Mouse (Mus musculus) spleen, postnatal 4 days (tissue): ENCODE data around the gene Sh3pxd2a.
"Not testable (repeated sequence)": the region's sequence is repeated elsewhere in the genome, so short reads cannot be mapped to it uniquely, and the experiment has no call there.

Experiments used
- DNase-seq, 2 experiments: peaks; one replicate each; pipeline ENCODE4 v3.0.0; 2022; ENCODE audit warnings: low spot score in 2 of 2

The Sh3pxd2a gene

GRCm38 (mm10) chr19:47409142-47409541 is 55.1 kb downstream of the Sh3pxd2a start:
- DNase-seq, result no peak

- DNase-seq, result no peak
Measured at GRCm38 (mm10) chr19:47408656-47409055, 55.5 kb downstream of the Sh3pxd2a start.

DNA sequence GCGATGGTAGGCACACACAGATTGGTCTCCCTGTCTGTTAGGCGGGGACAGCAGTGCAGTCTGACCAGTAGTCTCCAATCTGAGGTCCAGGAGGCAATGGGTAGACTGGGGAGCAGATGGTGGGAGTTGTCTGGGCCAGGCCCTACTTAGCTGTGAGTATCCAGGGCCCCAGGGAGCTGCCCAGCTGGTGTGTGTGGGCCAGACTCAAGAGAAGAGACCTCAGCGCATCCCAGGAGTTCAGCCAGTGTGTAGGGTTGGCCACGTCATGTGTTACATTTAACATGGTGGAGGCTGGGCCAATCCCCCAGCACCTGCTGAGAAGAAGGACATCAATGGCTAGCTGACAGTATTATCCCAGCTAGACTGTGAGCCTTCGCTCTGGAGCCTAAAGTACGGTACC is 56.9 kb downstream of the Sh3pxd2a start:
- no peak for DNase-seq

DNA sequence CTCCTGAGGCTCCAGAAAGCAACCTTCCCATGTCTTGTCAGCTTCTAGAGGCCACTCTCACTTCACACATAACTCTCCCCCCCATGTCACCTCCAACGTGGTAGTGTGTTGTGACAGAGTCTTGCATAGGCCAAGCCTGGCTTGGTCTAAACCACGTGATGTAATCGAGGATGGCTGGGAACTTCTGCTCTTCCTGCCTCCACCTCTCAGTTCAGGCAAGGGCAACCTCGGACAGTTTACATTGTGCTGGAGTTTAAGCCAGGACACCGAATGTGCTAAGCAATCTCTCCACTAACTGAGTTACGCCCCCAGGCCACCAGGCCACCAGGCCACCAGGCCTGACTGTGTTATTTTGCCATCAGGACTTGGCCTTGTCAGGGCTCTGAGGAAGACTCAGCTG is 57.7 kb downstream of the Sh3pxd2a start:
- no peak for DNase-seq

DNA sequence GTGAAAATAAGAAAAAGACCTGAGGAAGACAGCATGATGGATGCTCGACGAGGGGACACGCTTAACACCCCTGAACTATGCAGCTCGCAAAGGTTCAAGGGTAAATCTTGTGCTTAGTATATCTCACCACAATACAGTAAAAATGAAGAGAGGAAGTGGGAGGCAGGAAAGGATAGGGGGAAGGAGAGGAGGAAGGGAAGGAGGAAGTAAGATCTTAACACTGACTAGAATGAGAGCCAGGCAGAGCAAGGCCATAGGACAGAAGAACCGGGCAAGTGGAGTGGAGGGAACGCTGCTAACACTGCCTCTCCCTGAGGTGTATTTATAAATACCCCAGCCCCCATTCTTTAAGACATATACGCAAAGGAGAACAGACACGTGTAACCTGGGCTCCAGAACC is 58.7 kb downstream of the Sh3pxd2a start:
- no peak for DNase-seq

DNA sequence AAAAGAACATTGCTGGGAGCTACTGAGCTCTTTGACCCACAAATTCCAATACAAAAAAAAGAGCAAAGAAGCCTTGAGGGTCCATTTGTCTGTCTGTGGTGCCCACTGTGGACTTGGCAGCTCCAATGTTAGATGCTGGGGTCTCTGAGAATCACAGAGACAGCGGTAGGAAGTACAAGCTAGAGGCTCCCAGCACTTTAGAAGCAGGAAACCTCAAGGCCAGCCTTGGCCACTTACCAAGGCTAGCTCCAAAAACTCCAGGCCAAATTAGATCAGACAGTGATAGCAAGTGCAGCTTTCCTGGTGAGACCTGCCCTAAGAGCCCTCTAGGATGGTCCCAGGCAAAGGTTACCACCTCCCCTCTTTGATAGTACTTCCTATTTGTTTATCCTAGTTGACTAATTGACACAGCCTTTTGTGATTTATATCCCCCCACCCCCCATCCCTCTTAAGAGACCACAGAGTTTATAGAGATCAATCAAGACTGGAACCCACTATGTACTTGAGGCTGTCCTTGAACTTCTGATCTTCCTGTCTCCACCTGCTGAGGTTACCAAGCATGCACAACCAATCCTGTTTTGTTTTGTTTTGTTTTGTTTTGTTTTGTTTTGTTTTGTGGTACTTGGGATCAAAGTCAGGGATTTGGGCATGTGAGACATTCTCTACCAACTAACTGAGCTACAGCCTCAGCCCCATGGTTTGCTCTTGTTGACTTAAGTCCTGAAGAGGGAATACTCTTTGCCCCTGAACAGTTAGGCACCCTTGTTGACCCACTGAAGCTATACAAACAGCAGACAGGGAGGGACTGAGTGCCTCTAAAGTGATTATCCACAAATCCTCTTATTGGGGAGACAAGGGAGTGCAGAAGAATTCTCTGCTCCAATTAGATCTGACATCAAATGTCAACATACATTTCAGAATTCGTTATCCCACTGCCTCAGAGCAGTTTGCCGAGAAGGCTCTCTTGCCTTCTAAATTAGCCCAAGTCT is 60.5 kb downstream of the Sh3pxd2a start:
- no peak for DNase-seq

DNA sequence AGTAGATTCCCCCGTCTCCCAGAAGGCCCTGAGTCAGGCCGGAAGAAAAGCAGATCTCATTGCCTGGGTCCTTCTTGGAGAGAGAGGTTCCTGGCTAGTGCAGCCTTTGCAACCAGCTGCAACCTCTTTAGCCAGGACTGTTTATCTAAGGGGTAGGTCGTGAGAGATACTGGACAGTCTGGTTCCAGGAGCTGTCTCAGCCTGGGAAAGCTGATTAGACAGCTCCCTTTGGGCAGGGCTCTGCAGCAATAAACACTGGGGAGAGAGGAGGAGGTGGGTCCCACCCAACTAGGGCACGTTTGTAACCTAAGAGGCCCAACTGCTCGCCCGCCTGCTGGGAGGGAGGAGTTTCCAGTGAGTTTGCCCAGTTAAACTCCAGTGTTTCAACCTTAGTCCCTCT is 61.2 kb downstream of the Sh3pxd2a start:
- peak; percentile 75 to 77 for DNase-seq

- peak in 1 of 2 experiments; percentile 30 for DNase-seq
Measured at GRCm38 (mm10) chr19:47402544-47402943, 61.7 kb downstream of the Sh3pxd2a start.

- DNase-seq, result no peak
Measured at GRCm38 (mm10) chr19:47399709-47400108, 64.5 kb downstream of the Sh3pxd2a start.

GRCm38 (mm10) chr19:47399029-47399428 is 65.2 kb downstream of the Sh3pxd2a start:
- DNase-seq, result no peak

DNA sequence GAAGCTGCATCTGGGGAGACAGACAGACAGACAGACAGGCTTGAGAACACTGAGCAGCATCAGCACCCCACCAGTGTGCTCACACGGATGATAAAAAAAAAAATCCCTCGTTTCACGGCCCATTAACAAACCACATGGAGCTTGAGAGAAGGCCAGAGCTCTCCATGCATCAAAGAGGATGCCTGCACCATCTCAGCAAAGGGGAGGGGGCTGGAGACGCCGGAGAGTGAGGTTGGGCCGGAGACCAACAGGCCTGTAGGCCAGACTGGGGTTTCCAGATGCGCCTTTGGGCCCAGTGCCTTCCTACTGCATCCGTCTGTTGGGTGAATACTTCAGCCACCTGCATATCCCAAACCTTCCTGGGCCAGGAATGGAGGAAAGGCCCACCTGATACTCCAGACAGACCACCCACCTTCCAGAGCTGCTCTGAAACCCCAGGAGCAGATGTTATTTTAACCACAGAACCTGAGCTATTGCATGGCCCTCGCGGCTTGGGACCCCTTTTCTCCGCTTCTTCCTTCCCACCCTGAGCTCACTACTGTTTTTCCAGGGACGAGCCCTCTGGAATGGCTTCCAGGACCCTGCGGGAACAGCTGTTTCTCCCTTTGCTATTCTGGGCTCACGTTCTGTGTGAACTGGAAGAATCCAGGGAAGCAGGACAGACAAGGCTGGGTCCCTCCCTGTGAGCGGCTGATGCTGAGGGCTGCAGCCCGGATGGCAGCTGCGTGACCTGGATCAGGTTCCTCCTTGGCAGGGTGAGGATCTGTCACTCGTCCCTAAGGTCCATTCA is 66.1 kb downstream of the Sh3pxd2a start:
- DNase-seq, result no peak

- DNase-seq, result no peak
Measured at GRCm38 (mm10) chr19:47395338-47395737, 68.9 kb downstream of the Sh3pxd2a start.

GRCm38 (mm10) chr19:47394781-47395180 is 69.4 kb downstream of the Sh3pxd2a start:
- not testable (repeated sequence) for DNase-seq

DNA sequence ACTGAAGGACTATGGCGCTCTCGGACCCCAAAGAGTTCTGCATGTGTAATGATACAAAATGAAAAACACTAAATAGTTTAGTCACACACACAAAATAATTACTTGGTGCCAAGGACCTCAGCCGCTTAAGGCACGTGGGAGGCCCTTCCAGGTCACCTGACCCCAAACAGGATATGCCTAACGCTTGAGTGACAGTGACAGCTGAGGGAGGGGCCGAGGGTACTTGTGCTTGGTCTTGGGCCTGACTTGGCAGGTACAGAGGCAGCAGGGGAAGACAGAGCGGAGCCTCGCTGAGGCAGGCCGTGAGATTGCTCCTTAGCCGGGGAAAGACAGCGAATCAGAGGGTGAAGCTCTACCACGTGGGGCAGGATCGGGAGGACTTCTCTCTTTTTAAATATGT is 73.3 kb downstream of the Sh3pxd2a start:
- DNase-seq, result no peak

- DNase-seq, result no peak
Measured at GRCm38 (mm10) chr19:47387887-47388286, 76.3 kb downstream of the Sh3pxd2a start.

DNA sequence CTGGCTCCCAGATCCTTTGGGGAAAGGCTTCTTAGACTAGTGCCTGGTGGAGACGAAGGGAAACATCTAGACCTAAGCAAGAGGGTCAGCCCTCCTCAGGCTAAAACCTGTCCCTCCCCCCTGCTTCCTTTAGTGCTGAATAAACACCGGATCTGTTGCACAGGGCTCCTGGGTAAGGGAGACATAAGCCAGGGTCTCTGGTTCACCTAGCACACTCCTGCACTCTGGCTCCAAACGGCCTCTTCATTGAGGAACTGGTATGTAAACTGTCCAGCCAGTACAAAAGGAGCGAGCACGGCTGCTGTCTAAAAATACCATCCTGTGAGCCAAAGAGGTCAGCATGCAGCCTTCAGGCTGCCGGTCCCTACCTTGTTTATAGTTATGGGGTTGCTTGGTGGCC is 76.8 kb downstream of the Sh3pxd2a start:
- DNase-seq, result no peak

- DNase-seq, result no peak
Measured at GRCm38 (mm10) chr19:47385971-47386370, 78.2 kb downstream of the Sh3pxd2a start.

GRCm38 (mm10) chr19:47384639-47385038 is 79.6 kb downstream of the Sh3pxd2a start:
- no peak for DNase-seq

GRCm38 (mm10) chr19:47384036-47384435 is 80.2 kb downstream of the Sh3pxd2a start:
- no peak for DNase-seq

- DNase-seq, result no peak
Measured at GRCm38 (mm10) chr19:47382268-47382667, 81.9 kb downstream of the Sh3pxd2a start.

DNA sequence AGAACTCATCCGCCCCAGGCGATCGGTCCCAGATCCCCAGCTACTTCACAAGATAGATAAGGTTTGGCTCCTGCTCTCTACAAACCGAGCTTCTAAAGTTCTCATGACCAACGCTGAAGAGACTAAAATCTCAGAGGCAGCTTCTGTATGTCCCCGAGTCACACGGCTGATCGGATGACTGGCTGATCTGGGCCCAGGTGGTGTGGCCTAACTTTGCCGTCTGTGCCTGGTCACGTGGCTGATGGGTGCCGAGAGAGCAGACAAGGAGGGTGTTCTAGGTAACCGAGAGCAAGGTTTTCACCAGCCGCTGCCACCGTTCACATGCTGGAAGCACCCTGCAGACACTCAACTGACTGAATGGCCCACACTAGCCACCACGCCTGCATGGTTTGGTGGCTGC is 83.2 kb downstream of the Sh3pxd2a start:
- DNase-seq, result no peak

- peak; percentile 73 to 77 for DNase-seq
Measured at GRCm38 (mm10) chr19:47379141-47379540, 85.1 kb downstream of the Sh3pxd2a start.
